Mouse (Mus musculus) cerebellum, adult 9-11 months (tissue): ENCODE data around the gene Fbxl4.
"Not testable (repeated sequence)": the region's sequence is repeated elsewhere in the genome, so short reads cannot be mapped to it uniquely, and the experiment has no call there.

Experiments used
- DNase-seq: peaks from one replicate; pipeline ENCODE4 v3.0.0; 2022

Fbxl4 gene

DNA sequence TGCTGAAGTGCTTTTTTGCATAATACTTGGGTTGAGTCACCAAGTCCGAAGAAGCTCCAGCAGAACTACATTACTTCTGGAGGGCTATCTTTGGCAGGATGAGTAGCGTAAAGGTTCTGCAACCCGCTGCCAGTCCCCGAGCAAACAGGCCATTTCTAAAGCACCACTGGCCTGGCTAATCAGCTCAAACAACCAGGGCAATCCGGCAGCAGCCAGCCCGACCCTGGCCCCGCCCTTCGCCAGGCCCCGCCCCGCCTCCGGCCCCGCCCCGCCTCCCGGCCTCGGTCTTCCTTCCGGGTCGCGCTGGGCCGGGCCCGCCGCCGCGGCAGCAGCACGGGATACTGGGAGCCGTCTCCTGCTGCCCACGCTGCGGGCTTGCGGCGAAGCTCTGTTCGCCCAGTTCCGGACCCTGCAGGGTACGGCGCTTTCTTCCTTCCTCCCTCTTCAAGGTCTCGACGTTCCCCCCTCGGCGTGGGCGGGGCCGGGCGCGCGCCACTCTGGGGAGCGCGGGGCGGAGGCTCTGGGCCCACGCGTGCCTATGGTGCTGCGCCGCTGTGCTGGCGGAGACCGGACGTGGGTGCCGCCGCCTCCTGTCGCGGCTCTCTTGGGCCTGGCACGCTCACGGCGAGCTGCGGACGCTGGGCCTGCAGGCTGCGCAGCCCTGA is at the start of gene Fbxl4:
Gene Fbxl4, plus strand, starts transcription at position 278 of the 665 bp plus-strand sequence.
- peak; percentile 88 for DNase-seq

DNA sequence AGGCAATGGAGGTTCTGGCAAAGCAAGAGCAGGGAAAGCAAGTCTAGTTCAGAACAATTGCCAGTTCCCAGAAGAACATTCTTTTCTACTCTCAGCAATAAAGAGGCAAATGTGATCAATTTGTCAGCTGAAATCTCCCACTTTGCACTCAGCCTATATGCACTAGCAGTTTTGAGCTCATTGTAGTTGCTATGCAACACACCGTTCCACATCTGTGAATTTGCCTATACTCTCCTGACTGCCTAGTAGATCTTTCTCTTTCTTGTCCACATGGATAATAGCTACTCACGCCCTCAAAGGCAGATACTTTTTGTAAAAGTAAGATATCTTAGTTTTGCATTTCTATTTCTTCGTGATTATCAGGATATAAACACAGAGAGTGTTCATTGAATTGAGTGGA is 42.8 kb upstream of the Fbxl4 start:
- DNase-seq = no peak

- peak; percentile 6 for DNase-seq
Observed at GRCm38 (mm10) chr4:22342816-22343573, 14.3 kb upstream of the Fbxl4 start.

DNA sequence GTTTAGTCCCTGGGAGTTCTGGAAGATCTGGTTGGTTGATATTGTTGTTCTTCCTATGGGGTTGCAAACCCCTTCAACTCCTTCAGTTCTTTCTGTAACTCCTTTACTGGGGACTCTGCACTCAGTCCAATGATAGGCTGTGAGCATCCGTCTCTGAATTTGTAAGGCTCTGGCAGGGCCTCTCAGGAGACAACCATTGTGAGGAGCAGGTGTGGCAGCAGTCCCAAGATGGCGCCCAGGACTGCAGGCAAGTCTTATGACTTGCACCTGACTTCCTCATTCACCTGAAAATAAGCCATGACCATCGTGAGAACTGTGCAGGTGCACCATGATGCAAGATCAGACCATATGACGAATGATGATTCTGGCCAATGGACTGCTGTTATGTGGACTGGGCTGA is 8.3 kb upstream of the Fbxl4 start:
- not testable (repeated sequence) for DNase-seq

DNA sequence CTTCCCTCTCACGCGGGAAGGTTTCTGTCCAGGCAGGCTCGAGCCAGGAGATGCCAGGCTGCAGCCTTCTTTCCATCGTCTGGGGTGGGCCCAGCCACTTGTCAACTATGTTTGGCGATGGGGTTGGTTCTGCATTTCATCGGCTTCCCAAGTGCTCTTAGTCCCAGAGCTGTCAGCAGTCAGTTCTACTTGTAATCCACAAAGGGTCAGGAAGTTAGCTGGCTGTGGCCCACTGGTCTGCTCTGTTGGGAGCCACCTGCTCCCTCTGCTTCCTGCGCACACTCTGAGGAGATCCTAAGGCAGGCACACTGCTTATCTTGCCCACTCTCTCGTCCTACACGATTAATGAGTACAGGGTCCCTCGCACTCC is 573 bp downstream of the Fbxl4 start:
- no peak for DNase-seq

- peak; percentile 25 for DNase-seq
Observed at GRCm38 (mm10) chr4:22358487-22358886, 1.1 kb downstream of the Fbxl4 start.

GRCm38 (mm10) chr4:22367368-22367767 is 10.0 kb downstream of the Fbxl4 start:
- DNase-seq = no peak

DNA sequence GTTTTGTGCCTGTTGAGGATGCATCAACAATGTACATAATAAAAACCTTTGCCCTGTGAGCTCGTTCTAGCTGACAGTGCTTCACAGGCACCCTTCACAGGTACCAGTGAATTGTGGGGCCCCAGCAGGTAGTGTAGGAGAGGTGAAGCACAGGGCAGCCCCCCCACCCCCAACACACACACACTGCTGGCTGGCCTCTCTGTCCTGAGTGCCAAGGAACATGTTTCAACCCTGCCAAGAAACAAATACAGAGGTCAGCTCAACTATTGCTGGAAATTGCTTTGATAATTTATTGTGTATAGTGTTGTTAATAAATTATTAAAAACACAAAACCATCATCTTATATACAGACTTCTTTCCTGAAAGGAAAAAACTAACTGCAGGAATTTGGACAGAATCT is 21.2 kb downstream of the Fbxl4 start:
- no peak for DNase-seq

DNA sequence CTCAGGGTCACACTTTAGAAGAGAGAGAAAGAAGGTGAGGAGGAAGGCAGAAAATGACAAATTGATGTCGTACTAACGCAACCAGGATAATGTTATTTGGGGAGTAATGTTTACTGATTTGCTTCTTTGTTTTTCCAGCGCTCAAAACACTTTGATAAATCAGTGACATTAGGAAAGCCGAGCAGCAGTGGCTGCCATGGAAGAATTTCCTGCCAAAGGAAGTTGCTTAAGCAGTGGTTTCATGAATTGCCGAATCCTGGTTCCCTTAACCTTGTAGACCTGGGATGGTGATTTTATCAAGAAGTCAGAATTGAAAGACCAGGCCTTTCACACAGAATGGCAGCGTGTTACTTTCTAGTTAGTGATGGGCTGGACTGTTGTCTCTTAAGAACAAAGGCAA is 23.3 kb downstream of the Fbxl4 start:
- DNase-seq = no peak

GRCm38 (mm10) chr4:22383528-22384265 is 26.4 kb downstream of the Fbxl4 start:
- no peak for DNase-seq

DNA sequence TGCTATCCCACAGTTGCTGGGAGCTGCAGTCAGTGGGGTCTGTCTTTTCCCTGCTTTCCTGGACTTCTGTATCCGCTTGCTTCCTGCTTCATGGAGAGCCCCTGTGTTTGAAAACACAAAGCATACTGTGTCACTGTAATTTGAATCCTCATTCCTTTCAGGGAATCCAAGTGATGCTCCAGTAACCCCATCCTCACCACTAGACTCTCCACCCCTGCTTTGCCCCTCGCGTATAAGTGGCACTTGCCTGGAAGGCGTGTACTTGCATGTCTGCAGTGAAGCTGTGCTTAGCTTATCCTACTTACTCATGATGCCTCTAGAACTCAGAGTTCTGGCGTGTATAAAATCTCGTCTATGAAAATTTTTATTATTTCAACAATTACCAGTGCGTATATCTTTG is 32.7 kb downstream of the Fbxl4 start:
- DNase-seq = no peak

DNA sequence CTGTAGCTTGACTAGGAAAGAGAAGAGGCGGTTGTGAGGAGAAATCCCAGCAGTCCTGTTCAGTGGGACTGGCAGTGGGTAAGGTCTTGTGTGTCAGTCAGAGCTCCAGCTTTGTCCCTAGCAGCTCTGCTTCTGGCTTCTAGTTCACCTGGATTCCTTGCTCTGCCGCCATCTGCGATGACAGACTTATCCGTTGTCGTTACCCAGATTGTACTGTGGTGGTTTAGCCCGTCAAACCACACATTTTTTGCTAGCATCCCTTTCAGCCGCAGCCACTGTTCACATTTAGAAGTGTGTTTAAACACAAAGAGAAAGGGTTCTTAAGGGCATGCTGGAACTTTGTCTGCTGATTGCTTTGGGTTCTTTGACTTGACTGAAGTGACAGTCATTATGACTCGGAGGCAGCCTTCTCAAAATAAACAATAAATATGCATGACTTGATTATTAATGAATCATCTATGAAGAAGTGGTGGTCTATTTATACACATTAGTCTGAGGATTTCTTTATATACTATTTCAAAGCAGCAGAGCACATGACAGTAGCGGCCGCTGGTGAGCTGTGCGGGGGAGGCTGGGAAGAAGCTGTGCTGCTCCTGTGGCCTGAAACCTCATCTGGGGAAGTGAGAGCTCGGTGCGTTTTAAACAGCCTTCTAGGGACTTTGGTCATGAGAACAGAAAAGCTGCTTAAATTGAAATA is 35.6 kb downstream of the Fbxl4 start:
- DNase-seq = no peak

GRCm38 (mm10) chr4:22395404-22395803 is 38.1 kb downstream of the Fbxl4 start:
- no peak for DNase-seq

- DNase-seq = no peak
Observed at GRCm38 (mm10) chr4:22396484-22397000, 39.2 kb downstream of the Fbxl4 start.

GRCm38 (mm10) chr4:22397003-22397402 is 39.7 kb downstream of the Fbxl4 start:
- no peak for DNase-seq

DNA sequence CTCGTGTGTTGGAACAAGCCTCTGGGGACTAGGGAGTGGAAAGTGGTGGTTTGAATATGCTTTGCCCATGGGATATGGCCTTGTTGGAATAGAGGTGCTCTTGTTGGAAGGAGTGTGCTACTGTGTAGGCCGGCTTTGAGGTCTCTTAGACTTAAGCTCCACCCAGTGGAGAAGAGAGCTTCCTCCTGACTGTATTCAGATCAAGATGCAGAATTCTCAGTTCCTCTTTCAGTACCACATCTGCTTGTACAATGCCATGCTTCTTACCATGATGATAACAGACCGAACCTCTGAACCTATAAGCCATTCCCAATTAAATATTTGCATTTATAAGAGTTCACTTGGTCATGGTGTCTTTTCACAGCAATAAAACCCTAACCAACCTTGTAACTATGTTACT is 44.7 kb downstream of the Fbxl4 start:
- DNase-seq = no peak

DNA sequence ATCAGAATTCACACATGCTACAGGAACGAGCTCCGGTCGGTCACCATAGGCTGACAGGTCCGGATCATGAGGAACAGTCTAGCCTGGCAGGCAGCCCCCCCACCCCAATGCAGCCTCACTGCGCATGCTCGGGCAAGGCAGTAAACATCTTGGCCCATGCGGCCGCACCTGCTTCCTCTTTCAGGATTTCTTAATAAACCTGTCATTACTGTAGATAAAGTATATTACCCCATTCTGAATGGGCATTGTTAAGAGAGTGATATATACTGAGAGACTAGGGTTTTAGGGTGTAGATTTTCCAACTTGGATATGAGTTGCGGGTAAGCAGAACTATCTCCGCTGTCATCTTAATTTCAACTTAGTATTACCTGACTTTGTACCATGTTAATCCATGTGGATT is 45.6 kb downstream of the Fbxl4 start:
- no peak for DNase-seq

- no peak for DNase-seq
Observed at GRCm38 (mm10) chr4:22420627-22421026, 63.3 kb downstream of the Fbxl4 start.

GRCm38 (mm10) chr4:22422400-22422799 is 65.1 kb downstream of the Fbxl4 start:
- no peak for DNase-seq

- DNase-seq = no peak
Observed at GRCm38 (mm10) chr4:22428150-22428549, 70.8 kb downstream of the Fbxl4 start.

DNA sequence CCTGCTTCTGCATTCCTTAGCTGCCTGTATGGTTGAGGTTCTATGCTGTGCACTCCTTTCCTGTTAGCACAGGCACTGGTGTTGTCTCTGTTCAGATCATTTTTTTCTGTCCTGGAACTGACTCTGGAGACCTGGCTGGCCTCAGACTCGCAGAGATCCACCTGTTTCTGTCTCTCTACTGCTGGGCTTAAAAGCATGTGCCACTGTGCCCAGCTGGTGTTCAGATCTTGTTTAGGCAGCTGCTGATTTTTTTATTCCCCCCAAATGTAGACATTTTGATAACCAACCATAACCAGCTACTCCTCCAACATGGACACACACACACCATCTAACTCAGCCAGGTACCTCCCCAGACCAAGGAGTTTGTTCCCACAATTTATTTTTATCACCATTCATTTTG is 112.2 kb downstream of the Fbxl4 start:
- DNase-seq = no peak

GRCm38 (mm10) chr4:22476967-22477710 is 119.8 kb downstream of the Fbxl4 start:
- no peak for DNase-seq
